Mouse (Mus musculus) liver (tissue): Measurements from ENCODE around the gene Galnt2.

Source experiments
- DNase-seq: peaks from one replicate; pipeline ENCODE4 v3.0.0-alpha.2; 2020; ENCODE audit warnings: mixed read lengths

Gene Galnt2

DNA sequence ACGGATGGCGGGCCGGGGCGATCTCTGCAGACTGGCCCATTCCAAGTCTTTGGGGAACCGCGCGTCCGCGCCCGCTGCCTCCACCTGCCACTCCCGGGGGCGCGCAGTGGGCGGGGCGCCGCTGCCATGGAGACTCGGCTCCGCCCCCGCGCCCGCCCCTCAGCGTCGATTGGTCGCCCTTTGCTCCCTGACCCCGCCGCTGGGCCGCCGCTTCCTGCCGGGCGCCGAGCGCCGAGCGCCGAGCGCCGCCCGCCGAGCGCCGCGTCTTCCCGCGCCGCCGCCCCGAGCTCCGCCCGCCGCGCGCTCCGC lies at the start of gene Galnt2:
Gene Galnt2, plus strand, starts transcription at position 216 of the 309 bp plus-strand sequence.
- peak; percentile 91 for DNase-seq

- DNase-seq: no peak
Measured at GRCm38 (mm10) chr8:124181751-124182150, 49.4 kb upstream of the Galnt2 start.

DNA sequence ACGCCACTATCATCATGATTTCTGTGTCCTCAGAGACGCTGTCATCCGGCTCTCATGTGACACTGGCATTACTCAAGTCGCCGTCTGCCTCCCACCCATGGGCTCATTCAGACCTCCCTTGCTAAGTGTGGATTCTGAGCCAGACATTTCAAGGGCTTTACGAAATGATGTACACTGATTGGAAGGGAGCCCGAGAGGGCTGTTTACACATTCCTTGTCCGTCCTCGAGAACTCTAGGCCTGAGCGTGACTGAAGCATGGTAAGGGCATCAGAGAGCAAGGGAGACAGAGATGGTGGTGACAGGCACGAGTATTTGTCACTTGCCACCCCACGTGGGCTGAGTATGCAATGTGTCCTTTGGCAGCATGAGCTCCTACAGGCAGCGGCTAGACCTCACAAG lies 49.0 kb upstream of the Galnt2 start:
- DNase-seq: no peak

- no peak for DNase-seq
Measured at GRCm38 (mm10) chr8:124184078-124184477, 47.1 kb upstream of the Galnt2 start.

GRCm38 (mm10) chr8:124184507-124184906 lies 46.7 kb upstream of the Galnt2 start:
- no peak for DNase-seq

DNA sequence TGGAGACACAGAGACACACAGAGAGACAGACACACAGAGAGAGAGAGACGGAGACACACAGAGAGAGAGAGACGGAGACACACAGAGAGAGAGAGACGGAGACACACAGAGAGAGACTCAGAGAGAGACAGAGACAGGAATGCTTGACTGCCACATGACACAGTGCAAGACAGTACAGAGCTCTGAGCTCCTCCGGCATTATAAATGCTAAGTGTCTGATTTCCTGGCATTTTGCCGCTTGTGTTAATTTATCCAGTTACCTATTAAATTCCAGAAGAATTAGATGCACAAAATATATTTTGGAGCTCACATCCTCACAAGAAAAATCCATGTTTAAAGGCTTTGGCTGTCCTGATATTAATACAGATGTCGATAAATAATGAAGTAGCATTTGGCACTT lies 46.1 kb upstream of the Galnt2 start:
- no peak for DNase-seq

- DNase-seq: no peak
Measured at GRCm38 (mm10) chr8:124190388-124190787, 40.8 kb upstream of the Galnt2 start.

GRCm38 (mm10) chr8:124192242-124192641 lies 38.9 kb upstream of the Galnt2 start:
- no peak for DNase-seq

DNA sequence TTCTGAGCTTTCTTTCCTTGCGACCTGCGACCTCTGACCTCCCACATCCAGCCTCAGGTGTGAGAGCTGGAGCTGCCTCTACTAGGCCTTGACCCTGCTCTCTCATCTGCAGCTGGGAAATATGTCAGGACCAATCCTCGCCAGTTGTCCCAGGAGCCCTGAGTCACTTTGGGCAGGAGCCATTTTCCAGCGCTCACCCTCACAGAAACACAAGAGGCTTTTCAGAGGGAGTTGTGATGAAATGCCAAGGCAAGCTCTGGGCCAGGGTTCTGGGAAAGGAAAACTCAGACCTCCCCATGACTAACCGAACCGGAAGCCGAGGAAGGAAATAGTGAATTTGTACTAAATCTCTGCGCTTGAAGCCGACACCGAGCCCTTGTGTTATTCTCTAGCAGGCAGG lies 38.2 kb upstream of the Galnt2 start:
- DNase-seq: no peak

GRCm38 (mm10) chr8:124193992-124194391 lies 37.2 kb upstream of the Galnt2 start:
- no peak for DNase-seq

GRCm38 (mm10) chr8:124196195-124196594 lies 35.0 kb upstream of the Galnt2 start:
- DNase-seq: no peak

DNA sequence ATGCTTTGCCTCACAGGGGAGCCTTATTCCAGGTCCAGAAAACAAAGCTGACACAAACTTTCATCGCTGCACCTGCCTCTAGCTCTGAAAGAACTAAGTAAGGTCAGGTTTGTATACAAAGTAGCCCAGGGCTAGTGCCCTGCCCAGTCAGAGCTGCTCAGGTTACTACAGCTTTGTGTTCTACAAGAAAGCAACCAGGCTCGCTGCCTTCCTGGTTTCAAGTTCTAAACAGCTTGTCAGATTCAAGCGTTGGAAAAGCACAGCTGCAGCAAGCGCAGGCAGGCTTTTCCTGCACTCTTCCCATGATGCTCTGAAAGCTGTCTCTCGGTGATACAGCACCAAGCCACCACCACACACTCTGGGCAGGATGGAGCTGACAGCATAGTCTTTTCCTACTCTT lies 34.4 kb upstream of the Galnt2 start:
- no peak for DNase-seq

- no peak for DNase-seq
Measured at GRCm38 (mm10) chr8:124198230-124198629, 33.0 kb upstream of the Galnt2 start.

DNA sequence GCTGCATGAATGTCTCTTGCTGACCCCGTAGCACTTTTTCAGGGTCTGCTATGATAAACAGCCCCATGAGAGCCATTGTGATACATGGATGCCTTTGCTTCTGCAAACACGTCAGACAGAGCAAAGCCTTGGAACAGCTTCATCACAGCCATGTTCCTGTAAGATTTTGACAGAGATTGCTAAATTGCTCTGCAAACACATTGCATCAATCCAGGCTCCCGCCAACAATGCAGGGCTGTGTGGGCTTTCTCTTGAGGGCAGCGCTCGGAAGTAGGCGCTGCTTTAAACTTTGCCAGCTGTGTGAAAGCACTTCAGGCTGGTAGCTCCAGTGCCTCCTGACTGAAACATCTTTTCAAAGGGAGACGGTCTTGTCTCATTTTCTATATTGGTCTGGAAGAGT lies 30.8 kb upstream of the Galnt2 start:
- no peak for DNase-seq

- peak; percentile 19 for DNase-seq
Measured at GRCm38 (mm10) chr8:124201706-124202105, 29.5 kb upstream of the Galnt2 start.

GRCm38 (mm10) chr8:124202895-124203294 lies 28.3 kb upstream of the Galnt2 start:
- no peak for DNase-seq

GRCm38 (mm10) chr8:124204001-124204601 lies 27.1 kb upstream of the Galnt2 start:
- DNase-seq: no peak

DNA sequence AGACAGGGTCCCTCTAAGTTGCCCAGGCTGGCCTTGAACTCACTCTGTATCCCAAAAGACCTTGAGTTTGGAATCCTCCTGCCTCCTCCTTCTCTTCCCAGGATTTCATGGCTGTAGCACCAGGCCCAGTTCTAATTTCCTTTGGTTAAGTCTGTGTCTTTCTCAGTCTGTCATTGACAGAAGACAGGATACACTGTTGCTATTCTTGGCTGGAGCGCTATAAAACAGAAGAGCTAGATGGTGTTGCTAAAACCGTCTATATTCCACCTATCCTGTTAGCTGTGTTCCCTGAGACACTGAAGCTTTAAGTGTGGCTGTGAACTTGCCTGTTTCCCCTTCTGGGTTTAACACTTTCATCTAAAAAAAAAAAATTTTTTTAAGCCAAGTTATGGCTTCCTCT lies 19.0 kb upstream of the Galnt2 start:
- DNase-seq: no peak

DNA sequence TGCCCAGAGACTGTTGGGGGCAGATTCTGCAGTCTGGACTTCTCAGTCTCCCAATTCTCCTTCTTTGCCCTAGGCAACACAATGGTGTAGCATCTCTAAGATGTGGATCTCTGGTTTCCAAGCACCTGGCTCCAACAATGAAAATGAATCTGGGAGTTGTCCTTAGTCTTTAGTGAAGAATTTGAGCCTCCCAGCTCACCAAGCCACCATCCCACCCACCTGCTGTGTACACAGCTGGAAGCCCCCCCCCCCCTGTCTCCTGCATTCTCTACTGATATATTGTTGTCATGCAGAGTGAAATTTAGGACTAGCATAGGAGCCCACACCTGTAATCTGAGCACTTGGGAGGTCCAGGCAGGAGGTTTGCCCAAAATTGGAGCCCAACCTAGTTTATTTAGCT lies 14.2 kb upstream of the Galnt2 start:
- no peak for DNase-seq

- no peak for DNase-seq
Measured at GRCm38 (mm10) chr8:124229883-124230282, 1.3 kb upstream of the Galnt2 start.

- DNase-seq: no peak
Measured at GRCm38 (mm10) chr8:124230496-124231175, 555 bp upstream of the Galnt2 start.

GRCm38 (mm10) chr8:124231485-124232279 lies 491 bp downstream of the Galnt2 start:
- peak; percentile 75 for DNase-seq

- DNase-seq: no peak
Measured at GRCm38 (mm10) chr8:124232280-124232600, 1.0 kb downstream of the Galnt2 start.

DNA sequence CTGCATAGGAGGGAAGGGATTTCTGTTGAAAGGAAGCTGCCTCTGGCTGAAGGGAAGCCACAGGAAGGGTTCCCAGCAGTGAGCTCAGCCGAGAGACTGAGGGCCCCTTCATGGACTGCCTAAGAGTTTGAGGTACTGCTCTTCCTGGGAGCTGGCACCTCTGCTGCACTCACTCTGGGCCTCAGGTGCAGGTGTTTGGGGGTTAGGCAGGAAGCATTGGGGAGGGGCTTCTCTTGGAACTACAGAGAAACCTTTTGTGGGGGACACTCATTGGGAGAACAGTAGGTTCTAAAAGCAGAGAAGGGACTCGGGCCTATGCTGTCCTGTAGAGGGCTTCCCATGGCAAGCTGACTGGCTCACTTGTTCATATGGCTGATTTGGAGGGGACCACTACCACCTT lies 3.3 kb downstream of the Galnt2 start:
- no peak for DNase-seq
